Mouse (Mus musculus) lung, adult 18-20 months (tissue): ENCODE measurements around the gene Dhx16.

Experiments used
- DNase-seq, 2 experiments: peaks; one replicate each; pipeline ENCODE4 v3.0.0; 2022; ENCODE audit warnings: mixed read lengths in 2 of 2

Gene Dhx16

GRCm38 (mm10) chr17:35897644-35898573, 18.3 kb downstream of the Dhx16 start:
- no peak for DNase-seq

- no peak for DNase-seq
Measured at GRCm38 (mm10) chr17:35900636-35901035, 21.0 kb downstream of the Dhx16 start.

- DNase-seq, result peak; percentile 88 to 90
Measured at GRCm38 (mm10) chr17:35903343-35903991, 23.8 kb downstream of the Dhx16 start.

GRCm38 (mm10) chr17:35903992-35904355, 24.4 kb downstream of the Dhx16 start:
- DNase-seq, result no peak

- no peak for DNase-seq
Measured at GRCm38 (mm10) chr17:35905587-35905986, 26.0 kb downstream of the Dhx16 start.

- DNase-seq, result no peak
Measured at GRCm38 (mm10) chr17:35907609-35908008, 28.0 kb downstream of the Dhx16 start.

- no peak for DNase-seq
Measured at GRCm38 (mm10) chr17:35909186-35909918, 29.7 kb downstream of the Dhx16 start.

GRCm38 (mm10) chr17:35909919-35910369, 30.3 kb downstream of the Dhx16 start, which contains the start of gene Atat1:
TSS of gene Atat1 (minus strand) at chr17:35910075.
- DNase-seq, result peak; percentile 95 to 97

- DNase-seq, result no peak
Measured at GRCm38 (mm10) chr17:35914975-35915374, 35.4 kb downstream of the Dhx16 start.

- no peak for DNase-seq
Measured at GRCm38 (mm10) chr17:35915538-35916296, 36.1 kb downstream of the Dhx16 start.

- peak; percentile 100 for DNase-seq
Measured at GRCm38 (mm10) chr17:35916297-35917142, 36.9 kb downstream of the Dhx16 start, which contains the start of the genes Mrps18b and Ppp1r10. TSS of gene Mrps18b (minus strand) at chr17:35916389. TSS of gene Ppp1r10 (plus strand) at chr17:35916434.

GRCm38 (mm10) chr17:35917143-35917462, 37.5 kb downstream of the Dhx16 start:
- no peak for DNase-seq

- DNase-seq, result peak; percentile 39 to 50
Measured at GRCm38 (mm10) chr17:35917463-35918251, 38.0 kb downstream of the Dhx16 start.

- no peak for DNase-seq
Measured at GRCm38 (mm10) chr17:35918276-35919059, 38.8 kb downstream of the Dhx16 start.

- DNase-seq, result peak; percentile 97 to 98
Measured at GRCm38 (mm10) chr17:35919060-35919715, 39.6 kb downstream of the Dhx16 start.

GRCm38 (mm10) chr17:35919864-35920301, 40.3 kb downstream of the Dhx16 start:
- no peak for DNase-seq

- no peak for DNase-seq
Measured at GRCm38 (mm10) chr17:35920384-35920783, 40.8 kb downstream of the Dhx16 start.

- peak in 1 of 2 experiments; percentile 59 for DNase-seq
Measured at GRCm38 (mm10) chr17:35920862-35921562, 41.4 kb downstream of the Dhx16 start.
